Mouse (Mus musculus) hindbrain, postnatal 0 days (tissue): ENCODE results near the gene Prg3. TPM values are rescaled to one million over a fixed set of nuclear protein-coding genes. Genes with fewer than 3 reads are reported as not detected.
A peak's percentile ranks its signal among the peaks of the same experiment; 100 is the strongest.

Experiments
- ATAC-seq: fragments of 200-750 bp; cut with Nextera tagmentation; 2 replicates; pipeline ENCODE4 v1.8.0; 2017; ENCODE audit warnings: mild to moderate bottlenecking, moderate TSS enrichment, moderate library complexity
- DNase-seq: peaks from one replicate; pipeline ENCODE4 v3.0.0-alpha.2; 2015; ENCODE audit warnings: low spot score
- H3K27ac ChIP-seq: fragments of 300-500 bp; sonication (generic); 2 replicates; pipeline ENCODE4 v1.5.1; 2014; ENCODE audit warnings: mild to moderate bottlenecking
- H3K27me3 ChIP-seq: fragments of 300-500 bp; sonication (generic); 2 replicates; pipeline ENCODE4 v1.6.1; 2014; ENCODE audit warnings: low read length, mixed read lengths; ENCODE audit not compliant: insufficient read depth
- H3K36me3 ChIP-seq: fragments of 300-500 bp; sonication (generic); 2 replicates; pipeline ENCODE4 v1.6.1; 2014; ENCODE audit warnings: low read length, mixed read lengths; ENCODE audit not compliant: insufficient read depth
- H3K4me1 ChIP-seq: fragments of 300-500 bp; sonication (generic); 2 replicates; pipeline ENCODE4 v1.6.1; 2014; ENCODE audit warnings: antibody characterized with exemption, low read length, mixed read lengths; ENCODE audit not compliant: insufficient read depth
- H3K4me2 ChIP-seq: fragments of 300-500 bp; sonication (generic); 2 replicates; pipeline ENCODE4 v1.6.1; 2014; ENCODE audit warnings: low read depth, mild to moderate bottlenecking, low read length, moderate library complexity, mixed read lengths
- H3K4me3 ChIP-seq: fragments of 300-500 bp; sonication (generic); 2 replicates; pipeline ENCODE4 v1.5.1; 2014; ENCODE audit warnings: low read length
- H3K9ac ChIP-seq: fragments of 300-500 bp; sonication (generic); replicated peaks from 2 replicates; pipeline ENCODE4 v1.6.1; 2014; ENCODE audit warnings: mild to moderate bottlenecking, low read length, moderate library complexity, mixed read lengths
- H3K9me3 ChIP-seq: fragments of 300-500 bp; sonication (generic); 2 replicates; pipeline ENCODE4 v1.6.1; 2016; ENCODE audit warnings: low read length, mixed read lengths
- CTCF ChIP-seq: IDR thresholded peaks from 2 replicates; pipeline ENCODE4 v1.5.1; 2016; ENCODE audit warnings: antibody characterized with exemption, control low read depth, low read depth
- WGBS: fragments of 180-500 bp; shearing (Covaris S2); extraction: QIAGEN DNeasy Blood & Tissue Kit; methylation state at CpG from one replicate; pipeline ENCODE4 v1.1.7; 2014; 5-methylcytosine and 5-hydroxymethylcytosine counted together
- polyA plus RNA-seq: library from polyadenylated mRNA; unstranded; fragments of >200 nt; fragmentation: Nextera tagmentation; extraction: Ambion mirVana; gene quantifications from 2 replicates; pipeline ENCODE4 v1.2.1, GENCODE M21; 2015
- total RNA-seq: library from RNA; depleted of rRNA; stranded (reverse); fragments of >200 nt; gene quantifications from 2 replicates; pipeline ENCODE4 v1.2.3, GENCODE M21; 2014

Gene Prg3
- total and polyA plus RNA-seq, 2 experiments from 2014 or later, result not detected

DNA sequence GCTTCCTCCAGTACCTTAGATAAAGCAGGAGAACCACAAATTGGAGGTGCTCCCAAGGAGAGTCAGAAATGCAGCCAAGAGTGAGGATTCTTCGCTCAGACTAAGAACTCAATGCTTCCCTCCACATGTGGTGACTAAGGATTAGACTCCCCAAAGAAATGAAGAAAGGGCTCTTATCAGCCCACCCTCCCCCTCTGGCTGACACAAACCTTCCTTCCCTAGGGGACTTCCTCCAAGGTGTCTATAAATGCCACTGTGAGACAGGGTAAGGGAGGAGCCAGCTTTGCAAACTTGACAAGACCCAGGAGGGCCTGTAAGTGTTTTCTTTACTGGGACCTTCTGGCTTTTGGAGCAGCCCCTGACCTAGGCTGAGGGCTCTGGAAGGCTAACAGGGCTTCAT is 7.8 kb upstream of the Prg3 start, which contains the start of gene Prg2:
Gene Prg2, plus strand, starts transcription at position 274 of the 400 bp plus-strand sequence.
- 54% methylated on average over 1 of the region's 1 CpGs for WGBS
- H3K36me3 ChIP-seq, result no peaks in the 10 kb centered on the region

DNA sequence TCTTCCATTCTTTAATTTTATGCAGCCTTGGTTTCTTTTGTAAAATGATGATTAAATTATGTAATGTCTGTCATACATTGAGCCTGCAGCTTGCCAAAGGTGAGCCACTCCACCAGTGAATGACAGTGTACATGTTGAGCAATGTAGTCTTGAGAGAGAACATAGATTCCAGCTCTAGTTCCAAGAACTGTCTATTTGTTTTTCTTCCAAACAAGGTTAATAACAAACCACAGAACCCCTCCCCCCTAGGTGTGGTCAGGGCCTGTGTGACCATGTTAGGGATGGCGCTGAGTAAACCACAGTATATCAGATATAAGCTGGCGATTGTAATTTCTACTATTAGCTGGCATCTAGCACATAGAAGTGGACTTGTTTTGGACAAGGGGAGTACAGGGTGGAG is 8.4 kb downstream of the Prg3 start:
- no peak for TF ChIP-seq CTCF
- H3K27ac ChIP-seq, result no peak overlapping the region
- no peaks in the 10 kb centered on the region for H3K27me3 ChIP-seq
- H3K36me3 ChIP-seq, result no peaks in the 10 kb centered on the region
- WGBS, result 96% methylated on average over 2 of the region's 2 CpGs
- ATAC-seq, result no peak
- no peaks in the 10 kb centered on the region for H3K9me3 ChIP-seq
- H3K9ac ChIP-seq, result no peak overlapping the region
- no peak overlapping the region for H3K4me3 ChIP-seq
- DNase-seq, result no peak
- no peaks in the 10 kb centered on the region for H3K4me1 ChIP-seq
- H3K4me2 ChIP-seq, result no peak overlapping the region

More for the DNA sequence above, 7.8 kb upstream of the Prg3 start, which contains the start of gene Prg2:
- H3K27ac ChIP-seq, result no peak within 1 kb of the TSS
- H3K9me3 ChIP-seq, result no peaks in the 10 kb centered on the region
- no peaks in the 10 kb centered on the region for H3K4me1 ChIP-seq
- ATAC-seq (no peak; the same call in 1 of the 2 replicates), DNase-seq (no peak)
- no peaks in the 10 kb centered on the region for H3K27me3 ChIP-seq
- no peak within 1 kb of the TSS for H3K4me2 ChIP-seq
- TF ChIP-seq CTCF, result no peak
- no peak within 1 kb of the TSS for H3K4me3 ChIP-seq
- H3K9ac ChIP-seq, result no peak within 1 kb of the TSS

DNA sequence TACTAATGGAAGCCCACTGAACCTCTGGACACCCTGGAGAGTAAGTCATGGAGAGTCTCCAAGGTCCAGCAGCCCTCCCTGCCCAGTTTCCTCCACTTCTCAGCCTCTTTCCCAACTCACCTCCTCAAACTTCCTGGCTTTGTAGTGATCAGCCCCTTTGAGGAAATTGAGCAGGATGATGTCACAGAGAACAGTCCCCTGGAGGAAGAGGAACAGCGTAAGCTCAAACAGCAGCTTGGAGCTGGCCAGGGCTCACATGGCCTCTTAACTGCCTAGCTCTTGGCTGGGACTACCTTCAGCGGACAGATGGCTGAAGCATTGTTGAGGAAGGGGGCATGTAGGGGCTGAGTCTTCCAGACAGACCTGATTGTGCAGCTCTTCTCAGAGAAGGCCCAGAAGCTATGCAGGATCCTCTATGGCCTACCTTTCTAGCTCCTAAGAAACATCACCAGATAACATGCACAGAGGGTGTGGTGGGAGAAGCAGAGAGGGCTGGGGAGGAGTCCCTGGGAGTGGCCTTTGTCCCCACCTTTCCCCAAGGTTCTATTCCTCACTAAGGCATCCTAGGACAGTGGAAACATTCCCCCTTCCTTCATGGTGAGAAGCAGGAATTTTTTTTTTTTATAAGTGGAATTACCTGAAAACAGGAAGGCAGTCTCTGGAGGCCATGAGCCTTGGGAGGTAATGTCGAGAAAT is 11.6 kb downstream of the Prg3 start:
- DNase-seq (no peak), ATAC-seq (no peak)
- H3K36me3 ChIP-seq, result no peaks in the 10 kb centered on the region
- H3K27me3 ChIP-seq, result no peaks in the 10 kb centered on the region
- no peak for TF ChIP-seq CTCF
- no peak overlapping the region for H3K27ac ChIP-seq
- no peaks in the 10 kb centered on the region for H3K4me1 ChIP-seq
- H3K9ac ChIP-seq, result no peak overlapping the region
- H3K4me3 ChIP-seq, result no peak overlapping the region
- WGBS, result 82% methylated on average over 3 of the region's 3 CpGs
- no peak overlapping the region for H3K4me2 ChIP-seq
- no peaks in the 10 kb centered on the region for H3K9me3 ChIP-seq

DNA sequence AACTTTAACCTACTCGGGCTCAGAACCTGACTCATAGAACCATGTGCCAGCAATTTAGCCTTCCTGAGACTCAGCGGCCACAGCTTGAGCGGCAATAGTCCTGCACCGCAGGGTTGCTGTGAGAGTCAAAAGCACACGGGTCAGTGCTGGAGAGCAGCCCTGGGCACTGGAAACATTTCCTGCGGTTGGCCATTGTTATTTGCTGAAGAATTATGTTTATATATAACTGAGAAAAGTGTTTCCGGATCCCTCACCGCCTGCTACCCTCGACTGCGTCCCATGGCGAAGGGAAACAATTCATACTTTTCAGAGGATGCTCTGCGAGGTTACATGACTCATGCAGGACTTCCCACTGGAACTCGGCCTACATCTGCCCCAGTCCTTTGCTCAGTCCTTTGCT is 13.5 kb downstream of the Prg3 start:
- DNase-seq (no peak), ATAC-seq (0 out of 2 replicates have a peak, but pooled peaks have one; percentile 14)
- no peak overlapping the region for H3K27ac ChIP-seq
- TF ChIP-seq CTCF, result no peak
- H3K4me3 ChIP-seq, result no peak overlapping the region
- H3K9me3 ChIP-seq, result no peaks in the 10 kb centered on the region
- 57% methylated on average over 13 of the region's 13 CpGs for WGBS
- no peaks in the 10 kb centered on the region for H3K36me3 ChIP-seq
- no peaks in the 10 kb centered on the region for H3K4me1 ChIP-seq
- no peak overlapping the region for H3K9ac ChIP-seq
- H3K27me3 ChIP-seq, result no peaks in the 10 kb centered on the region
- H3K4me2 ChIP-seq, result no peak overlapping the region

DNA sequence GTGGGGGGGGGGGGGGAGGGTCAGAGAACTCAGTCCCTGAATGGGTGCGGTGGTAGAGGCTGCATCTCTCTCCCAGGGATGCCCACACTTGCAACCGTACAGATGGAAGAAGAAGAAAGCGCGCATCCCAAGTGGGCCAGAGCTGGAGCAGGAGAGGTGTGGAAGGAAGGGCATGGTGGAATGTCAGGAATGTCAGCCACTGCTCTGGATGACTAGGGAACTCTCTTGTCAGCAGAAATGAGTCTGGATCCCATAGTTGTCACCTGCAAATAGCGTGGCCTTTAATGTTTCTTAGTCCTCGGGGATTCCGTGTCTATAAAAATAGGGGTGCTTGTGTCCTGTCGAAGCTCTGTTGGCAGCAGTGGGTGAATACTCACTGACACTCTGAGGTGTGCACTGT is 14.6 kb downstream of the Prg3 start:
- Histone ChIP-seq H3K4me1 (no peaks in the 10 kb centered on the region), H3K4me3 (no peak overlapping the region), H3K36me3 (no peaks in the 10 kb centered on the region), H3K4me2 (no peak overlapping the region), H3K27ac (no peak overlapping the region), H3K9ac (no peak overlapping the region), H3K27me3 (no peaks in the 10 kb centered on the region), H3K9me3 (no peaks in the 10 kb centered on the region)
- ATAC-seq, result no peak
- DNase-seq, result no peak
- 85% methylated on average over 8 of the region's 8 CpGs for WGBS
- no peak for TF ChIP-seq CTCF

DNA sequence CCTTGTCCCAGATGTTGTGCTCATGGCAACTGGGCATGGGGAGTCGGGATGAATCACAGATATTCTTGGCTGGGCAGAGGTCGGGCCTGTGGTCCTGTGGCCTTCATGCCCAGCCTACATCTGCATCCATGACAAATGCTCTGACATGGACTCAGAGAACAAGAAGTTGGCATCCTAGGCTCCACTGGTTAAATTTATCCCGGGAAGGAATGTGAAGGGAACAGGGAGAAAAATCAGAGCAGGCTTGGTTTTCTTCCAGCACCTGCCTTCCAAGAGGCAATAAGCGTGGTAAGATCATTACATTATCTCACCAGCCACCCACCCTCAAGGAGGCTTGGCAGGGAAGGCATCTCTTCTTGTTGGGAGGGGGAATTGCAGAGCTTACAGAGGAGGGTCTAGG is 16.3 kb downstream of the Prg3 start:
- Histone ChIP-seq H3K36me3 (no peaks in the 10 kb centered on the region), H3K27ac (no peak overlapping the region), H3K4me3 (no peak overlapping the region), H3K9me3 (no peaks in the 10 kb centered on the region), H3K27me3 (no peaks in the 10 kb centered on the region), H3K9ac (no peak overlapping the region), H3K4me2 (no peak overlapping the region), H3K4me1 (no peaks in the 10 kb centered on the region)
- DNase-seq (no peak), ATAC-seq (no peak)
- TF ChIP-seq CTCF, result no peak
- 86% methylated on average over 4 of the region's 4 CpGs for WGBS

DNA sequence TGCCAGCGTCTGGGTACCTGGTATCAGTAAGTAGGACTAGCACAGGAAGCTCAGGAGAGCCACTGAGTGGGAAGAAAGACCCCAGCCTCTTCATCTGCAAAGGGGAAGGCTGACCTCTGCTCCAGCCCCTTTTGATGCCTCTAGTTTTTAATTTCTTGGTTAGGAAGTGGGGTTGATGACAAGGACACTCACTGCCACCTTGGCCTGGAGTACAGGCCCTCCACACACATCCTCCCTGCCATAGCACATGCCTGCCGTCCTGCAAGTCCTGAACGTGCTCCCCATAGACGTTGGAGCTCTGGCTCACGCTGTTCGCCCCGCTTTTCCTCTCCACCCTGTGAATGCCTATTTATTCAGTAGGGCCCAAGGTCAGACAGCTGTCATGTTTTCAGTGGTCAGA is 18.6 kb downstream of the Prg3 start:
- ATAC-seq (no peak), DNase-seq (no peak)
- Histone ChIP-seq H3K4me1 (no peaks in the 10 kb centered on the region), H3K9ac (no peak overlapping the region), H3K4me2 (no peak overlapping the region), H3K27me3 (no peaks in the 10 kb centered on the region), H3K4me3 (no peak overlapping the region), H3K9me3 (no peaks in the 10 kb centered on the region), H3K27ac (no peak overlapping the region), H3K36me3 (no peaks in the 10 kb centered on the region)
- 72% methylated on average over 7 of the region's 7 CpGs for WGBS
- no peak for TF ChIP-seq CTCF
